Mouse (Mus musculus) heart, embryonic 10.5 days (tissue): ENCODE measurements at regions not wholly inside any gene's neighbourhood (a gene's known extent, or its start where the extent isn't known, plus 50 kb on each side); places are given as distances from the start of the nearest gene placed in this dataset.

ENCODE experiments used
- DNase-seq: peaks from one replicate; pipeline ENCODE4 v3.0.0-alpha.2; 2017; ENCODE audit warnings: low spot score
- H3K27ac ChIP-seq: fragments of 300-500 bp; sonication (generic); 2 replicates; pipeline ENCODE4 v1.5.1; 2016; ENCODE audit warnings: mild to moderate bottlenecking
- H3K27me3 ChIP-seq: fragments of 300-500 bp; sonication (generic); 2 replicates; pipeline ENCODE4 v1.6.1; 2016; ENCODE audit warnings: mild to moderate bottlenecking; ENCODE audit not compliant: poor library complexity, insufficient read depth, severe bottlenecking
- H3K36me3 ChIP-seq: fragments of 300-500 bp; sonication (generic); 2 replicates; pipeline ENCODE4 v1.6.1; 2016; ENCODE audit warnings: mild to moderate bottlenecking, moderate library complexity
- H3K4me1 ChIP-seq: fragments of 300-500 bp; sonication (generic); 2 replicates; pipeline ENCODE4 v1.6.1; 2016; ENCODE audit warnings: mild to moderate bottlenecking
- H3K4me3 ChIP-seq: fragments of 300-500 bp; sonication (generic); 2 replicates; pipeline ENCODE4 v1.5.1; 2016; ENCODE audit warnings: mild to moderate bottlenecking, moderate library complexity
- H3K9me3 ChIP-seq: fragments of 300-500 bp; sonication (generic); 2 replicates; pipeline ENCODE4 v1.6.1; 2016; ENCODE audit warnings: mild to moderate bottlenecking, moderate library complexity
- WGBS: fragments of 180-500 bp; shearing (Covaris S2); methylation state at CpG from one replicate; pipeline ENCODE4 v1.1.7; 2016; 5-methylcytosine and 5-hydroxymethylcytosine counted together

GRCm38 (mm10) chr12:110376838-110377150 lies 70.1 kb upstream of the Ppp2r5c start:
- Histone ChIP-seq H3K36me3 (no peaks in the 10 kb centered on the region), H3K27me3 (peaks cover 69% of the 10 kb centered on the region), H3K9me3 (no peaks in the 10 kb centered on the region), H3K27ac (no peak overlapping the region), H3K4me3 (no peak overlapping the region), H3K4me1 (peaks cover 14% of the 10 kb centered on the region)
- 69% methylated on average over 4 of the region's 4 CpGs for WGBS
- no peak for DNase-seq

- H3K9me3 ChIP-seq, result no peaks in the 10 kb centered on the region
- H3K4me1 ChIP-seq, result peaks cover 14% of the 10 kb centered on the region
- peaks cover 64% of the 10 kb centered on the region for H3K27me3 ChIP-seq
- WGBS, result 47% methylated on average over 6 of the region's 6 CpGs
- no peaks in the 10 kb centered on the region for H3K36me3 ChIP-seq
- DNase-seq, result no peak
- H3K4me3 ChIP-seq, result no peak overlapping the region
- H3K27ac ChIP-seq, result no peak overlapping the region
These were observed 69.6 kb upstream of the Ppp2r5c start for GRCm38 (mm10) chr12:110377306-110377705.

GRCm38 (mm10) chr12:110377734-110378133 lies 69.2 kb upstream of the Ppp2r5c start:
- no peak for DNase-seq

GRCm38 (mm10) chr12:110378302-110378701 lies 68.6 kb upstream of the Ppp2r5c start:
- peaks cover 56% of the 10 kb centered on the region for H3K27me3 ChIP-seq
- peaks cover 14% of the 10 kb centered on the region for H3K4me1 ChIP-seq

More at GRCm38 (mm10) chr12:110377734-110378133, 69.2 kb upstream of the Ppp2r5c start:
- WGBS, result 67% methylated on average over 10 of the region's 10 CpGs
- H3K4me3 ChIP-seq, result no peak overlapping the region
- peaks cover 60% of the 10 kb centered on the region for H3K27me3 ChIP-seq
- H3K36me3 ChIP-seq, result no peaks in the 10 kb centered on the region
- no peak overlapping the region for H3K27ac ChIP-seq
- H3K4me1 ChIP-seq, result peaks cover 14% of the 10 kb centered on the region
- H3K9me3 ChIP-seq, result no peaks in the 10 kb centered on the region

GRCm38 (mm10) chr12:110379721-110380120 lies 67.2 kb upstream of the Ppp2r5c start:
- H3K36me3 ChIP-seq, result no peaks in the 10 kb centered on the region
- no peak overlapping the region for H3K27ac ChIP-seq
- no peaks in the 10 kb centered on the region for H3K9me3 ChIP-seq
- 76% methylated on average over 12 of the region's 12 CpGs for WGBS
- H3K4me3 ChIP-seq, result no peak overlapping the region
- peaks cover 44% of the 10 kb centered on the region for H3K27me3 ChIP-seq
- no peak for DNase-seq
- H3K4me1 ChIP-seq, result peaks cover 14% of the 10 kb centered on the region

More at GRCm38 (mm10) chr12:110378302-110378701, 68.6 kb upstream of the Ppp2r5c start:
- no peak overlapping the region for H3K27ac ChIP-seq
- no peak overlapping the region for H3K4me3 ChIP-seq
- WGBS, result 80% methylated on average over 5 of the region's 5 CpGs
- no peak for DNase-seq
- no peaks in the 10 kb centered on the region for H3K36me3 ChIP-seq
- H3K9me3 ChIP-seq, result no peaks in the 10 kb centered on the region

GRCm38 (mm10) chr12:110380831-110381750 lies 65.8 kb upstream of the Ppp2r5c start:
- H3K4me1 ChIP-seq, result peaks cover 7% of the 10 kb centered on the region
- H3K27me3 ChIP-seq, result peaks cover 30% of the 10 kb centered on the region
- no peaks in the 10 kb centered on the region for H3K9me3 ChIP-seq
- H3K27ac ChIP-seq, result peak overlapping the region; percentile 50
- no peak overlapping the region for H3K4me3 ChIP-seq
- DNase-seq, result peak; percentile 80
- 49% methylated on average over 25 of the region's 25 CpGs for WGBS
- no peaks in the 10 kb centered on the region for H3K36me3 ChIP-seq

- Histone ChIP-seq H3K4me1 (peaks cover 7% of the 10 kb centered on the region), H3K27me3 (peaks cover 9% of the 10 kb centered on the region), H3K36me3 (no peaks in the 10 kb centered on the region), H3K27ac (no peak overlapping the region), H3K4me3 (no peak overlapping the region), H3K9me3 (no peaks in the 10 kb centered on the region)
- DNase-seq, result no peak
- 83% methylated on average over 20 of the region's 20 CpGs for WGBS
These were observed 61.9 kb upstream of the Ppp2r5c start for GRCm38 (mm10) chr12:110385031-110385430.

- WGBS, result 83% methylated on average over 20 of the region's 20 CpGs
- Histone ChIP-seq H3K36me3 (no peaks in the 10 kb centered on the region), H3K4me3 (no peak overlapping the region), H3K27ac (no peak overlapping the region), H3K4me1 (peaks cover 6% of the 10 kb centered on the region), H3K27me3 (peaks cover 4% of the 10 kb centered on the region; the same call in 1 of the 2 replicates), H3K9me3 (no peaks in the 10 kb centered on the region)
- no peak for DNase-seq
These were observed 60.9 kb upstream of the Ppp2r5c start for GRCm38 (mm10) chr12:110385801-110386599.

GRCm38 (mm10) chr12:110387056-110387455 lies 59.9 kb upstream of the Ppp2r5c start:
- WGBS, result 82% methylated on average over 11 of the region's 11 CpGs
- Histone ChIP-seq H3K4me1 (no peaks in the 10 kb centered on the region), H3K27me3 (no peaks in the 10 kb centered on the region), H3K27ac (no peak overlapping the region), H3K36me3 (no peaks in the 10 kb centered on the region), H3K9me3 (no peaks in the 10 kb centered on the region), H3K4me3 (no peak overlapping the region)
- DNase-seq, result no peak

- DNase-seq, result no peak
- Histone ChIP-seq H3K9me3 (no peaks in the 10 kb centered on the region), H3K36me3 (no peaks in the 10 kb centered on the region), H3K27me3 (no peaks in the 10 kb centered on the region), H3K4me1 (no peaks in the 10 kb centered on the region), H3K4me3 (no peak overlapping the region), H3K27ac (no peak overlapping the region)
- WGBS, result 79% methylated on average over 4 of the region's 4 CpGs
These were observed 59.4 kb upstream of the Ppp2r5c start for GRCm38 (mm10) chr12:110387567-110387966.

GRCm38 (mm10) chr12:110389439-110389838 lies 57.5 kb upstream of the Ppp2r5c start:
- 69% methylated on average over 12 of the region's 12 CpGs for WGBS
- H3K27me3 ChIP-seq, result no peaks in the 10 kb centered on the region
- no peaks in the 10 kb centered on the region for H3K9me3 ChIP-seq
- no peaks in the 10 kb centered on the region for H3K36me3 ChIP-seq
- H3K4me1 ChIP-seq, result no peaks in the 10 kb centered on the region
- no peak overlapping the region for H3K27ac ChIP-seq
- H3K4me3 ChIP-seq, result no peak overlapping the region
- no peak for DNase-seq

GRCm38 (mm10) chr12:110391464-110391863 lies 55.5 kb upstream of the Ppp2r5c start:
- H3K4me1 ChIP-seq, result no peaks in the 10 kb centered on the region
- H3K4me3 ChIP-seq, result no peak overlapping the region
- H3K27ac ChIP-seq, result no peak overlapping the region
- no peaks in the 10 kb centered on the region for H3K9me3 ChIP-seq
- H3K27me3 ChIP-seq, result no peaks in the 10 kb centered on the region
- 78% methylated on average over 8 of the region's 8 CpGs for WGBS
- no peak for DNase-seq
- H3K36me3 ChIP-seq, result no peaks in the 10 kb centered on the region

GRCm38 (mm10) chr12:110393555-110393954 lies 53.4 kb upstream of the Ppp2r5c start:
- Histone ChIP-seq H3K36me3 (no peaks in the 10 kb centered on the region), H3K27ac (no peak overlapping the region), H3K27me3 (no peaks in the 10 kb centered on the region), H3K9me3 (no peaks in the 10 kb centered on the region), H3K4me3 (no peak overlapping the region), H3K4me1 (no peaks in the 10 kb centered on the region)
- DNase-seq, result no peak
- 79% methylated on average over 7 of the region's 7 CpGs for WGBS
